Comparison of ENCODE assay signal across 8 mouse cellular contexts in the genomic region with DNA sequence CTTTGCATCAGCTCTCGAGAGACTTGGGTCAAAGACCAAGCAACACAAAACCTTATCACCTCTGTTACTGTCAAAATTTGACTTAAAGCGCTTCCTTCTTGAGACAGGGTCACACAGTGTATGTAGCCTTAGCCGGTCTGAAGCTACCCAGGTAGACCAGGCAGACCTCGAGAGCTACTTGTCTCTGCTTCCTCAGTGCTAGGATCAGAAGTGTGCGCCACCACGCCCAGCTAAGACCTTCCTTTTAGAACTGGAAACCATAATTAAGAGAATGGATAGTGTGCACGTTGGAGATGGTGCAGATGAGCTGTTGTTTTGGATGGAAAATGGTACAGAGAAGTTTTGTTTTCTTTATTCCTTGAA. TPM values are rescaled to one million over a fixed set of nuclear protein-coding genes. Genes with fewer than 3 reads are reported as not detected.
DNase-seq lines count a peak whose midpoint lies in the region; ATAC-seq and TF ChIP-seq lines count a peak whose summit lies in the region.

No protein-coding gene starts in this region.

- WGBS in heart, adult 2 months = 2% methylated on average over 7 of the region's 7 CpGs
- WGBS in forebrain, embryonic 11.5 days = 6% methylated on average over 7 of the region's 7 CpGs
- 6% methylated on average over 7 of the region's 7 CpGs for WGBS in liver, embryonic 11.5 days
- WGBS in stomach, embryonic 15.5 days = 6% methylated on average over 7 of the region's 7 CpGs

- no peaks in the 10 kb centered on the region; the same call in 1 of the 2 replicates for H3K36me3 ChIP-seq in heart, adult 2 months (ENCODE audit: control insufficient read depth, insufficient read depth, low read length)
- H3K36me3 ChIP-seq in E14TG2a.4 (ENCODE audit: insufficient read depth, low read length) = no peaks in the 10 kb centered on the region
- H3K36me3 ChIP-seq in forebrain, embryonic 11.5 days (ENCODE audit: control insufficient read depth, insufficient read depth, low read length) = no peaks in the 10 kb centered on the region
- no peaks in the 10 kb centered on the region for H3K36me3 ChIP-seq in liver, embryonic 11.5 days (ENCODE audit: control insufficient read depth, insufficient read depth, low read length)
- H3K36me3 ChIP-seq in stomach, embryonic 15.5 days = no peaks in the 10 kb centered on the region

- intact Hi-C loops in heart, adult 2 months (cut with DNase I) = loop anchor here (5.0 kb wide), 2 partner anchors 231 to 239 kb away; a partner anchor contains a TSS
- intact Hi-C loops in heart, postnatal 10 days (cut with DNase I) = loop anchor here (5.0 kb wide), 2 partner anchors 69 to 239 kb away; a partner anchor contains a TSS

- TF ChIP-seq CTCF in heart, adult 2 months (IDR thresholded peaks at IDR 0.05) = no peak
- TF ChIP-seq CTCF in E14TG2a.4 (conservative IDR thresholded peaks at IDR 0.05; ENCODE audit: low read length) = no peak

- peak overlapping the region; percentile 65 for H3K9ac ChIP-seq in heart, adult 2 months (ENCODE audit: low read depth, low read length)
- peak overlapping the region; percentile 85 for H3K9ac ChIP-seq in forebrain, embryonic 11.5 days (ENCODE audit: low read length)
- H3K9ac ChIP-seq in liver, embryonic 11.5 days (ENCODE audit: low read depth, low read length) = peak overlapping the region; percentile 87
- peak overlapping the region; percentile 58; the same call in 1 of the 2 replicates for H3K9ac ChIP-seq in stomach, embryonic 15.5 days

- H3K27me3 ChIP-seq in heart, adult 2 months (ENCODE audit: control insufficient read depth, insufficient read depth, low read length) = no peaks in the 10 kb centered on the region
- H3K27me3 ChIP-seq in E14TG2a.4 (ENCODE audit: insufficient read depth, low read length) = no peaks in the 10 kb centered on the region
- H3K27me3 ChIP-seq in forebrain, embryonic 11.5 days (ENCODE audit: control insufficient read depth, insufficient read depth, low read length) = no peaks in the 10 kb centered on the region
- H3K27me3 ChIP-seq in liver, embryonic 11.5 days (replicated peaks; ENCODE audit: control insufficient read depth, insufficient read depth, low read length) = no peaks in the 10 kb centered on the region
- no peaks in the 10 kb centered on the region for H3K27me3 ChIP-seq in stomach, embryonic 15.5 days (replicated peaks)

- DNase-seq in heart, adult 2 months = no peak
- no peak for DNase-seq in heart, postnatal 10 days
- DNase-seq in forebrain, embryonic 11.5 days (ENCODE audit: low spot score) = no peak
- no peak for DNase-seq in liver, embryonic 11.5 days (ENCODE audit: low spot score)
- no peak for DNase-seq in adrenal gland, adult 2 months
- DNase-seq in gastrocnemius, adult 18-20 months (ENCODE audit: low spot score) = no peak

- ATAC-seq in forebrain, embryonic 11.5 days (replicated peaks; ENCODE audit: low FRiP score) = peak; percentile 51; the same call in 1 of the 2 replicates
- ATAC-seq in liver, embryonic 11.5 days (replicated peaks; ENCODE audit: low FRiP score) = peak; percentile 77
- ATAC-seq in stomach, embryonic 15.5 days (ENCODE audit: insufficient read depth, low FRiP score, low read depth) = peak; percentile 49

- H3K4me1 ChIP-seq in heart, adult 2 months (ENCODE audit: control insufficient read depth, insufficient read depth, low read length) = peaks cover 3% of the 10 kb centered on the region
- peaks cover 7% of the 10 kb centered on the region for H3K4me1 ChIP-seq in E14TG2a.4 (replicated peaks; ENCODE audit: low read depth, low read length)
- H3K4me1 ChIP-seq in forebrain, embryonic 11.5 days (replicated peaks; ENCODE audit: control insufficient read depth, insufficient read depth, low read length) = peaks cover 5% of the 10 kb centered on the region; the same call in 1 of the 2 replicates
- H3K4me1 ChIP-seq in liver, embryonic 11.5 days (replicated peaks; ENCODE audit: control insufficient read depth, insufficient read depth, low read length) = peaks cover 10% of the 10 kb centered on the region
- 0 out of 2 replicates have a peak, but pooled peaks cover 3% of the 10 kb centered on the region for H3K4me1 ChIP-seq in stomach, embryonic 15.5 days

- peak overlapping the region; percentile 76 for H3K4me2 ChIP-seq in forebrain, embryonic 11.5 days (ENCODE audit: low read depth, low read length, severe bottlenecking)
- peak overlapping the region; percentile 91 for H3K4me2 ChIP-seq in liver, embryonic 11.5 days
- peak overlapping the region; percentile 81 for H3K4me2 ChIP-seq in stomach, embryonic 15.5 days

- no peaks in the 10 kb centered on the region for H3K9me3 ChIP-seq in E14TG2a.4 (ENCODE audit: low read length)
- H3K9me3 ChIP-seq in forebrain, embryonic 11.5 days (ENCODE audit: control insufficient read depth, low read length) = no peaks in the 10 kb centered on the region
- H3K9me3 ChIP-seq in liver, embryonic 11.5 days (ENCODE audit: control insufficient read depth, low read length) = no peaks in the 10 kb centered on the region
- H3K9me3 ChIP-seq in stomach, embryonic 15.5 days = no peaks in the 10 kb centered on the region

- TF ChIP-seq EP300 in heart, adult 2 months (IDR thresholded peaks at IDR 0.05; ENCODE audit: insufficient read depth, low read depth, low read length) = no peak

- H3K4me3 ChIP-seq in heart, adult 2 months = peak overlapping the region; percentile 76
- peak overlapping the region; percentile 90 for H3K4me3 ChIP-seq in E14TG2a.4 (replicated peaks; ENCODE audit: low read length)
- peak overlapping the region; percentile 75 for H3K4me3 ChIP-seq in forebrain, embryonic 11.5 days (ENCODE audit: low read depth, low read length)
- H3K4me3 ChIP-seq in liver, embryonic 11.5 days (ENCODE audit: low read depth, low read length) = peak overlapping the region; percentile 85
- peak overlapping the region; percentile 77 for H3K4me3 ChIP-seq in stomach, embryonic 15.5 days (replicated peaks)

- H3K27ac ChIP-seq in heart, adult 2 months = peak overlapping the region; percentile 96
- no peak overlapping the region; the same call in 1 of the 2 replicates for H3K27ac ChIP-seq in forebrain, embryonic 11.5 days (ENCODE audit: low read depth, low read length)
- H3K27ac ChIP-seq in liver, embryonic 11.5 days (ENCODE audit: low read depth, low read length) = peak overlapping the region; percentile 92
- H3K27ac ChIP-seq in stomach, embryonic 15.5 days = peak overlapping the region; percentile 93

- TF ChIP-seq POLR2A in heart, adult 2 months (IDR thresholded peaks at IDR 0.05; ENCODE audit: insufficient read depth, low read depth, low read length) = no peak

- no peaks in the 10 kb centered on the region for H3K79me2 ChIP-seq in heart, adult 2 months (replicated peaks; ENCODE audit: control insufficient read depth, insufficient read depth, low read length)

RNA-seq across cellular contexts. Expression of a gene that starts 4.2 kb away (rescaled TPM):
- 10 to 100 TPM; 55.0 to 69.5 TPM for total RNA-seq in heart, adult 2 months (2021)
- polyA plus RNA-seq in heart, adult 2 months (2012; rRNA removed) = 42.5 and 76.5 TPM in 2 replicates
- 10 to 100 TPM; 48.0 to 55.9 TPM for total RNA-seq in heart, postnatal 10 days (2021)
- 12.9 and 16.7 TPM in 2 replicates for polyA plus RNA-seq in forebrain, embryonic 11.5 days (2014; fragmentation: Nextera tagmentation; extraction: Ambion mirVana)
- polyA plus RNA-seq in liver, embryonic 11.5 days (2014; fragmentation: Nextera tagmentation; extraction: Ambion mirVana) = 8.7 and 9.8 TPM in 2 replicates
- polyA plus RNA-seq in stomach, embryonic 15.5 days (2015; fragmentation: Nextera tagmentation; extraction: Ambion mirVana) = 31.3 and 33.4 TPM in 2 replicates
- total RNA-seq in adrenal gland, adult 2 months (2021) = 10 to 100 TPM; 41.5 to 59.7 TPM
- 6.9 and 7.2 TPM in 2 replicates for polyA plus RNA-seq in adrenal gland, adult 2 months (2012; rRNA removed)
- total RNA-seq in gastrocnemius, adult 18-20 months (2021) = 10 to 100 TPM; 64.2 to 64.9 TPM
